Mouse (Mus musculus): ENCODE results near the gene Tnks1bp1.
A peak's percentile ranks its signal among the peaks of the same experiment; 100 is the strongest.

Gene Tnks1bp1

DNA sequence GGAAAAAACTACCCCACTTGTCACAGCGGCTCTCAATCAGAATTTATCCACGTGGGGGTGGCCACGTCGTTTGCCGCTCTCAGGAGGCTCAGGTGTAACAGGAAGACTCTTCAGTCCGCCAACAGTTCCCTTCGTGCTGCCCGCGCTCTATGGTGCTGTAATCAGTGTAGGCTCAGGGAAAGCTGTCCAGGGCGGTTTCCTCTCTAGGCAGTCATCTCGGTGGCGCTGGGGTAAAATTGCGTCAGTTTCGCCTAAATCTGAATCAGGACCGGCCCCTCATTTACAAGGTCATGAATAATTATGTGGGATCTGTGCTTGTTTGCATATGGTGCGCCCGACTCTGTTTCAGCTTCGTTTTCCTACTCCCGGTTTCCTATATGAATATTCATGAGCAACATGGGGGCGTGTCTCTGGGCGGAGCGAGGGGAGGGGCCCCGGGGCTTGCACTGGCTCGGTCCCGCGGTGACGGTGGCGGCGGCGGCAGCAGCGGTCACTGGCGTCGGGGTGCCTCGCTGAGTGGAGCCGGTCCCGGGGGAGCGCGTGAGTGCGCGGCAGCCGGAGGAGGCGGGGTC, at the start of gene Tnks1bp1:
Tnks1bp1 (plus strand) TSS at position 427 of the 572 bp plus-strand sequence.
- DNase-seq (ENCODE audit: low spot score), result peak; percentile 90

DNA sequence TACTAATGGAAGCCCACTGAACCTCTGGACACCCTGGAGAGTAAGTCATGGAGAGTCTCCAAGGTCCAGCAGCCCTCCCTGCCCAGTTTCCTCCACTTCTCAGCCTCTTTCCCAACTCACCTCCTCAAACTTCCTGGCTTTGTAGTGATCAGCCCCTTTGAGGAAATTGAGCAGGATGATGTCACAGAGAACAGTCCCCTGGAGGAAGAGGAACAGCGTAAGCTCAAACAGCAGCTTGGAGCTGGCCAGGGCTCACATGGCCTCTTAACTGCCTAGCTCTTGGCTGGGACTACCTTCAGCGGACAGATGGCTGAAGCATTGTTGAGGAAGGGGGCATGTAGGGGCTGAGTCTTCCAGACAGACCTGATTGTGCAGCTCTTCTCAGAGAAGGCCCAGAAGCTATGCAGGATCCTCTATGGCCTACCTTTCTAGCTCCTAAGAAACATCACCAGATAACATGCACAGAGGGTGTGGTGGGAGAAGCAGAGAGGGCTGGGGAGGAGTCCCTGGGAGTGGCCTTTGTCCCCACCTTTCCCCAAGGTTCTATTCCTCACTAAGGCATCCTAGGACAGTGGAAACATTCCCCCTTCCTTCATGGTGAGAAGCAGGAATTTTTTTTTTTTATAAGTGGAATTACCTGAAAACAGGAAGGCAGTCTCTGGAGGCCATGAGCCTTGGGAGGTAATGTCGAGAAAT, 48.2 kb upstream of the Tnks1bp1 start:
- no peak for DNase-seq (ENCODE audit: low spot score)

DNA sequence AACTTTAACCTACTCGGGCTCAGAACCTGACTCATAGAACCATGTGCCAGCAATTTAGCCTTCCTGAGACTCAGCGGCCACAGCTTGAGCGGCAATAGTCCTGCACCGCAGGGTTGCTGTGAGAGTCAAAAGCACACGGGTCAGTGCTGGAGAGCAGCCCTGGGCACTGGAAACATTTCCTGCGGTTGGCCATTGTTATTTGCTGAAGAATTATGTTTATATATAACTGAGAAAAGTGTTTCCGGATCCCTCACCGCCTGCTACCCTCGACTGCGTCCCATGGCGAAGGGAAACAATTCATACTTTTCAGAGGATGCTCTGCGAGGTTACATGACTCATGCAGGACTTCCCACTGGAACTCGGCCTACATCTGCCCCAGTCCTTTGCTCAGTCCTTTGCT, 46.3 kb upstream of the Tnks1bp1 start:
- DNase-seq (ENCODE audit: low spot score), result no peak

DNA sequence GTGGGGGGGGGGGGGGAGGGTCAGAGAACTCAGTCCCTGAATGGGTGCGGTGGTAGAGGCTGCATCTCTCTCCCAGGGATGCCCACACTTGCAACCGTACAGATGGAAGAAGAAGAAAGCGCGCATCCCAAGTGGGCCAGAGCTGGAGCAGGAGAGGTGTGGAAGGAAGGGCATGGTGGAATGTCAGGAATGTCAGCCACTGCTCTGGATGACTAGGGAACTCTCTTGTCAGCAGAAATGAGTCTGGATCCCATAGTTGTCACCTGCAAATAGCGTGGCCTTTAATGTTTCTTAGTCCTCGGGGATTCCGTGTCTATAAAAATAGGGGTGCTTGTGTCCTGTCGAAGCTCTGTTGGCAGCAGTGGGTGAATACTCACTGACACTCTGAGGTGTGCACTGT, 45.2 kb upstream of the Tnks1bp1 start:
- no peak for DNase-seq (ENCODE audit: low spot score)

DNA sequence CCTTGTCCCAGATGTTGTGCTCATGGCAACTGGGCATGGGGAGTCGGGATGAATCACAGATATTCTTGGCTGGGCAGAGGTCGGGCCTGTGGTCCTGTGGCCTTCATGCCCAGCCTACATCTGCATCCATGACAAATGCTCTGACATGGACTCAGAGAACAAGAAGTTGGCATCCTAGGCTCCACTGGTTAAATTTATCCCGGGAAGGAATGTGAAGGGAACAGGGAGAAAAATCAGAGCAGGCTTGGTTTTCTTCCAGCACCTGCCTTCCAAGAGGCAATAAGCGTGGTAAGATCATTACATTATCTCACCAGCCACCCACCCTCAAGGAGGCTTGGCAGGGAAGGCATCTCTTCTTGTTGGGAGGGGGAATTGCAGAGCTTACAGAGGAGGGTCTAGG, 43.5 kb upstream of the Tnks1bp1 start:
- no peak for DNase-seq (ENCODE audit: low spot score)

DNA sequence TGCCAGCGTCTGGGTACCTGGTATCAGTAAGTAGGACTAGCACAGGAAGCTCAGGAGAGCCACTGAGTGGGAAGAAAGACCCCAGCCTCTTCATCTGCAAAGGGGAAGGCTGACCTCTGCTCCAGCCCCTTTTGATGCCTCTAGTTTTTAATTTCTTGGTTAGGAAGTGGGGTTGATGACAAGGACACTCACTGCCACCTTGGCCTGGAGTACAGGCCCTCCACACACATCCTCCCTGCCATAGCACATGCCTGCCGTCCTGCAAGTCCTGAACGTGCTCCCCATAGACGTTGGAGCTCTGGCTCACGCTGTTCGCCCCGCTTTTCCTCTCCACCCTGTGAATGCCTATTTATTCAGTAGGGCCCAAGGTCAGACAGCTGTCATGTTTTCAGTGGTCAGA, 41.2 kb upstream of the Tnks1bp1 start:
- no peak for DNase-seq (ENCODE audit: low spot score)

DNA sequence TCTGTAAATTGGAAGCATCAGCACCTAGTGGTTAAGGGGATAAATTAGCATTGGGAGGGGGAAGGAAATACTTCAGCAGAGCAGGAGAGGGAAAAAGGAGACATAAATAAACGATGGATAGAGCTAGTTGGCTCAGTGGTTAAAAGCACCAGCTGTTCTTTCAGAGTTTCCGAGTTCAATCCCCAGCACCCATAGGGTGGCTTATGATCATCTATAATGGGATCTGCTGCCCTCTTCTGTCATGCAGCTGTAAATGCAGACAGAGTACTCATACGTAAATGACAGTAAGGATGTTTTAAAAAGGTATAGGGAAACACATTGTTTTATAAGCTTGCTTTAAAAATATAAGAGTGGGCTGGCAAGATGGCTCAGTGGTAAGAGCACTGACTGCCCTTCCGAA, 40.1 kb upstream of the Tnks1bp1 start:
- peak; percentile 9 for DNase-seq (ENCODE audit: low spot score)

DNA sequence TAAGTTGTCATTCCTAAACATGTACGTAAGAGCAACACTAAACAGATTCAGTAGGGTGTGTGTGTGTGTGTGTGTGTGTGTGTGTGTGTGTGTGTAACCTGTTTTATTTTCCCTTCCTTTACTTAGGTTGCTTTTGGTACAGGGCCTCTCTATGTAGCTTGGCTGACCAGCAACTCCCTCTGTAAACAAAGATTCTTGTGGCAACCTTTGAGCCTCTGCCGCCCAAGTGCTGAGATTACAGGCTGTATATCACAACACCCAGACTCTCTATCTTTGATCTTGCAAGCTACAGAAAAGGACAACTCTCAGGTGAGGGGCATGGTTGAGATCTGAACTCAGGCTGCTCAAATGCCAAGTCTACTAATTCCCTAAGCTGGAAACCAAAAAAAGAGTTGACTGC, 38.6 kb upstream of the Tnks1bp1 start:
- no peak for DNase-seq (ENCODE audit: low spot score)

DNA sequence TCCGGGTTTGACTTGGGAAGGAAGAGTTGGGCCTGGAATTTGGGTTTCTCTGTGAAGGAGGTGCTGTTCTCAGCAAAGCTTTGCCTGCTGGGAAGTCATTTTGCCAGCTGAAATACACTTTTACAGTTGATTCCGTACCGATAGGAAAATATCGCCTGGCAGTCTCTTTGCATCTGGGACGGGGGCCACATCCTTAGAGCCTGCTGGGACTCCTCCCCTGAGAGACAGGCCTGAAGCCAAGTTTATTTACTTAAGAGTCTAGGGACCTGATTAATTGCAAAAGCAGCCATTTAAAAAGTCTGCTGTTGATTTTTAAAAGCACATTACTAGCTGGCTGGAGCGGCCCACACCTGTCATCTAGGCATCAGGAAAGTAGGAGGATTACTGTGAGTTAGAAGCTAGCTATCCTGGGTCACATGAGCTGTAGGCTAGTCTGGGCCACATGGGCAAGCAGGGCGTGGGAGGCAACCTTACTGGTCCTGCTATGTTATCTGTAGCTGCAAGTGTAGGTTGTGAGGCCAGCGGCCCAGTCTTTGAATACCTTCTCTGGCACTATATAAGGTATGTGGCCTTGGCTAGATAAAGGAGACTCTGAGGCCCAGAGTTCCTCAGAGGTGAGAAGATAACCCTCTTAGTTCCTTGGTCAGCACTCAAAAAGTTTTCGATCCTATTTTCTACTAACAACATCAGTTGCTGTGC, 35.8 kb upstream of the Tnks1bp1 start:
- DNase-seq (ENCODE audit: low spot score), result no peak

DNA sequence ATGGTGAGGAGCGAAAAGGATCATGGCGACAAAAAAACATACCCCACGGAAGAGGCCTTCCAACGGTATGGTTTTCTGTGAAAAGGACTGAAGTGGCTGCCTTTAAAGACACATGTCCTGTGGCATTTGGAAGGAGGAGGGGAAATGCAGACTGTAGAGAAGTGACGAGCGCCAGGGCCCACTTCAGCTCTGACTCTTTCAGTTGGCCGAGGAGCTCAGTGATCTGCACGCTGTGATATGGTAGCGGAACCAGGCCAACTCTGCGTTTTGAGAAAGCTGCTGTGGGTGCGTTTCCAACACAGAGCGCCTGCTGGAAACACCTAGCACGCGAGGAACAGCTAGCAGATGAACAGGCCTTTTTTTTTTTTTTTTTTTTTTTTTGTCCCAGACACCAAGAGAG, 35.1 kb upstream of the Tnks1bp1 start:
- DNase-seq (ENCODE audit: low spot score), result no peak

DNA sequence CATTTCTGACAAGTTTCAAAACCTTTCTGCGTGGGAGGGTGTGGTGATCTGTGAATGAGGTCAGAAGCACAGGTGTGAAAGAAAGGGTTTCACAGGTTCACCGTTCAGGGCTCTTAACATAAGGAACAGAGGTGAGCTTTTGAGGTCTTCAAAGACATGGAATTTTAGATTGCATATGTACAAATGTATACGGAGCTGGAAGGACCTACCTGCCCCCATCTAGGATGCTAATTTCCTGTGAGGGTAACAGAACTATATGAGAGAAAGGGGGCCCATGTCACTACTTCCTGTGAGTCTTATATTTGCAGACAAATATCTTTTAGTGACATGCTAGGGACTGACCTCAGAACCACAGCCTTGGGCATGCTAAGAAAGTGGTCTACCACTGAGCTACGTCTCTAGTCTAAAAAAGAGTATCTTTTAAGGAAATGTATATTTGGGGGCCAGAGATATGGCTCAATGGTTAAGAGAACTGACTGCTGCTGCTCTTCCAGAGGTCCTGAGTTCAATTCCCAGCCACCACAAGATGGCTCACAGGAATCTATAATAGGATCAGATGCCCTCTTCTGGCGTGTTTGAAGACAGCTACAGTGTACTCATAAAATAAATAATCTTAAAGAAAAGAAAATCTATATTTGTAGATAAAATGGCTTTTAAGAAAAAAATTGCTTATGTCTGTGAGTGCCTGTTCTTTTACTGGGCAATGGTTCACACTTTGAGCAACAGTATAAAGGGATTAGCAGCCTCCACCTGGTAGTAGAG, 33.8 kb upstream of the Tnks1bp1 start:
- DNase-seq (ENCODE audit: low spot score), result peak; percentile 26

DNA sequence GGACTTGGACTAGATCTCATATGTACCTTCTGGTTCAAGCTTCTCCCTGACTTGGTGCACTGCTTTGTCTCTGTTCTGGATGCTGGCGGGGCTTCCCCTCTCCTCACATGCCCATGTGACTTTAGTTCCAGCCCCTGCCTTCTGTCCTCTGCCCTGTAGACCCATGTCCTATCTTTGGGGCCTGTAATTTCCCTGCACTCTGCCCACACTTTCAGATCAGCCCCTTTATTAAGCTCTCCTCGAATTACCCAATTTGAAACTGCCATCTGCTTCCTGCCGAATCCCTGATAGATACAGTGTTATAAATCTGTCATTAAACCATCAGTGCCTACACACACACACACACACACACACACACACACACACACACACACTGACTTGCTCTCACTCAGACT, 33.2 kb upstream of the Tnks1bp1 start:
- DNase-seq (ENCODE audit: low spot score), result no peak

DNA sequence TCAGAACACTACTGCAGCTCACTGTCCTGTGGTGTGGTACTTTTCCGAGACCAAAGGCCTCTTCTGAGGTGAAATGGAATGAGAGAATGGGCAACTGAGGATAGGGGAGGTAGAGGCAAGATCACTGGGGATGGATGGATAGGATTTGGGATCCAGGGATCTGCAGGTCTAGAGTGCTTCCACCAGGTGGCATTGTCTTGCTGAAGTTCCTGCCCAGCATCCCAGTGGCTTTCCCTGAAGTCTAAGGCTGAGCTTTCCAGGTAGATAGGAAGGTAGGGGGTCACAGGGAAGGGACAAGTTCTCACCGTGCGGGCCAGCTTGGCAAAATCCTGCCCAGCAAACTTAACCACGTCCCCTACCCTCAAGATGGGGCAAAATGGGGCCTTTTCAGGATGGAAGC, 25.8 kb upstream of the Tnks1bp1 start:
- no peak for DNase-seq (ENCODE audit: low spot score)

DNA sequence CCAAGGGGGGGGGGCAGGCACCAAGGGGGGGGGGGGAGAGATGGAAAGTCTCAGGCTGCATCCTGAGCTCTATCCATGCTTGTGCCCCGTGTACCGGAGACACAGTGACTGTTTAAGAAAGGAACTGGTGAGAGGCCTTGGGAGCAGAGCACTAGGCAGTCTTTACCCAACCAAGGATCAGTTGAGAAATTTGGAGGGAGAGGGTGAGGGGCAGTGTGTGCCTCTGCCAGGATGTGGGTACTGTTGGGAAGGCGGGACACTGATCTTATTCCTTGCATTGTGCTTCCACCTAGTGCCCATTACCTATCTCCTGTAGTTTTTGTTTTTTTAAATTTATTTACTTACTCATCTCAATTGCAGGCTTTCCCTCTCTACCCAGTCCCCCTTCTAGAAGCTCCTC, 21.6 kb upstream of the Tnks1bp1 start:
- DNase-seq (ENCODE audit: low spot score), result no peak

DNA sequence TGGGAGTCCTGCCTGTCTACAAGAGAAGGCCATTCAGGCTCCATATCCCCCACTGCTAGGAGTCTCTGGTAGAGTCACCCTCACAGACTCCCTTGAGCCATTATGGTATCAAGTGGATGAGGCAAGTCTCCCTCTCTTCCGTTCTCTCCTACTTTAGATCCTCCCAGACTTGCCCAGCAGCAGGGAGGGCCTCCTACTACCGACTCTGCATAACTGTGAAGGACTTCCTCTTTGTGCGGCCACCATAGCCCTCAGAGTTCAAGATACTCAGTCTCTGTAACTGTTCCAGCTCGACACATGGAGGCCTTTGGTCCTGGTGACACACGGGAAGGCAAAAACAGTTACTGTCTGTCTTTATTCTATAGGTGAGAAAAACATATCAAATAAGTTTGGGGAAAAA, 20.5 kb upstream of the Tnks1bp1 start:
- DNase-seq (ENCODE audit: low spot score), result no peak

DNA sequence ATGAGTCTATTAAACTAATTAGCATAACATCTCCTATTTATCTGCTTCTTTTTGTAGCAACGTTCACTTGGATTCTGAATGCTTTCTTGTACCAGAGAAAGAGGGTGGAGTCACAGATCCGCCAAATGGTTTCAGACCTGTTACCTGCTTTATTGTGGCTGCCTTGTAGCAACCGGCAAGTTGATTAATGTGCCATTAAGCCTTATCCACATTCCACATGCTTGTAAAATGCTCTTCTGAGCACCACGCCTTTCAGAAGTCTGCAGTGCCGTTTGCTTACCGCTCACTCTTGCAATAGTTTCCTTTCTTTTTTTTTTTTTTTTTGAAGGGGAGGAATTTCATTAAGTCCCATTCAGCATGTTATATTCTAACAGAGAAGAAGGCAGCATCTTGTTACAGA, 17.9 kb upstream of the Tnks1bp1 start:
- no peak for DNase-seq (ENCODE audit: low spot score)

DNA sequence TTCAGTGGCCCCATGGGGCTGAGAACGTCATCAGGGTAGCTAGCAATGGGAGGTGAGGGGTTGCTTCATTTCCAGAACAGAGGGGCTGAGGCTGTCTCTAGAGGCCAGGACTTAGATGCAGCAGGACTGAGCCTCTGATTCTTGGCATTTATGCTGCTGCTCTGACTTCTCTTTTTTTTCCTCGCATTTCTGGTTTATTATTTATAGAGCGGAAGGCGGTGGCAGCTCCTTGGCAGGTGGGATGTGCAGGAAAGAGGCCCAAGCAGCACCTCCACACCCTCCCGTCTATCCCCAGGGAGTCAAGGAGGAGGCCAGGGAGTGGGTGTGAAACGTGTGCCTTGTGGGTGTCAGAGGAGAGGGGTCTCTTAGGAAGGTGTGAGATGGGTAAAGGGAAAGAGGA, 16.8 kb upstream of the Tnks1bp1 start:
- no peak for DNase-seq (ENCODE audit: low spot score)

DNA sequence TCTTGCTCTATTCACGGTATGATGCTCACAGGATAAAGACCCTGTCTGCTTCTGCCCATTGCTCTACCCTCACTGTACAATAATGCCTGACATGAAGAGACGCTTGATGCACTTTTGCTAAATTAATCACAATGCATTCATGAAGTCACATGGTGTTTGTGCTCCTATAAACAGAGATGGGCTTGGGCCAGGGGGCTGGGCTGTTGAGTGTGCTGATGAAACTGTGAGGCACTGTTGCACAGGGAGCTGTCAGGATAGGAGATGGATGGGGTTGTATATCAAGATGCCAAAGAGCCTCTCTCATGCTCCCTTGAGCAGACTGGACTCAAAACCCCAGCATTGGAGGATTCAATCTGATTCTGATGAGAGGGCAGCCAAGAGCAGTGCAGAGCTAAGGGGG, 14.7 kb upstream of the Tnks1bp1 start:
- DNase-seq (ENCODE audit: low spot score), result no peak

DNA sequence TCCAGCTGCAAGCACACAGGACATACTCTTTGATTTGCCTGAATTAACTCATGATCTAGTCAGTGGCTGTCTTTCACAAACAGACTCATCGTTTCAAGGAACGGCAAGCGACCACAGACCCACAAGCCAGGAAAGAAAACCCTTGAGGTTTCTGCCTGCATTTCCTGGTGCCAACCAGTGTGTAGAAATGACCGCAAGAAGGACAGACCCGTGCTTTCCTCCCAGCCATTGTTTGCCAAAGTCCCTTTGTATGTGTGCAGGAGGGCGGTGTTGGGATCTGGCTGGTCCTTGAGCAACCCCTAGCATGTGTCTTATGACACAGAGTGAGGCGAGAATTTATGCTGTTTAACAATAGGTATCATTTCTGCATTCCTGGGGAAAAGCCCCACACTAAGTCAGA, 13.7 kb upstream of the Tnks1bp1 start:
- DNase-seq (ENCODE audit: low spot score), result no peak

DNA sequence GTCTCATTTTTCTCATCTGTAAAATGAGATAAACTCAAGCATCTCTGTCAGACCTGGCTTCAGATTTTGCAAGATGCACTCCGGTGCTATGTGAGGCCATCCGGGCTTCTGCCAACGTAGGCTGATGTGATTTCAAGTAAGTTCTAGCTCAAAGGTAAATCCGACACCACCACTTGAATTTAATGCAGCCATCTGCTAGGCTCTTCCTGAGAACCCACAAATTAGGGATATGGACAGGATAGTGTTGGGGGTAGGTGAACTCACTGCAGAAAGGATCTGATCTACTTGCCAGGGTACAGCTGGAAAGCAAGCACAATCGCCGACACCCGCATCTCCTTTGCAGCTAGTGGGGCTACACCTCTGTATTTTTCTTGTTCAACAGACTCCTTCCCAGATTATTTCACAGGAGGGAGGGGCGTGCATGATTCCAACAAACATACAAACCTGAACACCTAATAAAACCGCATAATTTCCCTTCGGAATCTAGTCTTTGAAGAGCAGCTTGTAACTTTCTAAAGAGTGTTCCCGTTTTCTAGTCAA, 11.2 kb upstream of the Tnks1bp1 start:
- DNase-seq (ENCODE audit: low spot score), result no peak

DNA sequence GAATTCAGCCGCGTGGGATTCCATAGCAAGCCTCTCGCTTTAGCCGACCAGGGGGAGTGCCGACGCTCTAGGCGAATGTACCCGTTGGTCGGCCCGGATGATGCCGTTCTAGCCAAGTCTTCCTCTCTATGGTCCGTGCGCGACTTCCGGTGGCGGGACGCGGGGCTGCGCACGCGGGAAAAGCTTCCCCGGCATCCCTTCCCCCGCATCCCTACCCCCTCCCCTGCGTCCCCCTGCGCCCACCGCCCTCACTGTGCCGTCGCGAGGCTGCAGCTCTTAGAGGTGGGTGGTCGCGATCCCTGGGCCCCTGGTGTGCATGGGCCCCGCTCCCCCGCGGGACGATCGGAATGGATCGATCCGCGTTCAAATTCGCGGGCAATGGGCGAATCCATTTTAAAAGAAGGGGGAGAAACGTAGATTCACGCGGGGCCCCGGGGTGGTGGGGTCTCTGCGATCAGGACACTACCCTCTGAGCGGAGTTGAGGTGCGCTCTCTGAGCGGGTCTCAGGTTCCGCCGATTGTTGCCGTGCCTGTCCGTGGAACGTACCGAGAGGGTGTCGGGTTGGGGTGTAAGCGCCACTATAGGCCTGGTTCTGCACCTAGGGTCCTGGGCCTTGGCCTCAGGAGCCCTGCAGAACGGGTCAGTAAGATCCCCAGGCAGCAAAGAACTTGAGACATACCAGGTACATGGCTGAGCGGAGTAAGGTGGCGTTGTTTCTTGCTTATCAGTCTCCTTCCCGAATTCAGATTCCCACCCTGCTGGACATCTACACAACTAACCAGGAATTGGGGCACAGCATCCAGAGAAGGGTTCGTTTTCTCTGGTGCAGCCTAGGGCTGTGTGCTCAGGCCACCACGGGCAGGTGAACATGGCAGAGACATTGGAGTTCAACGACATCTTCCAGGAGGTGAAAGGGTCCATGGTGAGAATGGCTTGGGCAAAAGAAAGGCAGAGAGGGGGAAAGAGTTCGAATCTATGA, 10.5 kb upstream of the Tnks1bp1 start, which contains the start of the genes Ssrp1 and P2rx3:
Ssrp1 (plus strand) TSS at position 188 of the 980 bp plus-strand sequence.
P2rx3 (minus strand) TSS at position 416 of the 980 bp plus-strand sequence.
- DNase-seq (ENCODE audit: low spot score), result peak; percentile 89
